Mouse (Mus musculus) embryonic facial prominence, embryonic 12.5 days (tissue): ENCODE measurements around the gene Msh4. TPM values are rescaled to one million over a fixed set of nuclear protein-coding genes. Genes with fewer than 3 reads are reported as not detected.
"Not testable (repeated sequence)": the region's sequence is repeated elsewhere in the genome, so short reads cannot be mapped to it uniquely, and the experiment has no call there.

Source experiments
- ATAC-seq: fragments of 200-750 bp; cut with Nextera tagmentation; 2 replicates; pipeline ENCODE4 v1.8.0; 2017; ENCODE audit not compliant: insufficient number of reproducible peaks, insufficient read depth, low FRiP score, low TSS enrichment
- H3K27ac ChIP-seq: fragments of 300-500 bp; sonication (generic); 2 replicates; pipeline ENCODE4 v1.5.1; 2016; ENCODE audit warnings: mild to moderate bottlenecking
- H3K27me3 ChIP-seq: fragments of 300-500 bp; sonication (generic); 2 replicates; pipeline ENCODE4 v1.6.1; 2016; ENCODE audit warnings: mild to moderate bottlenecking, moderate library complexity
- H3K36me3 ChIP-seq: fragments of 300-500 bp; sonication (generic); 2 replicates; pipeline ENCODE4 v1.6.1; 2016; ENCODE audit warnings: mild to moderate bottlenecking
- H3K4me1 ChIP-seq: fragments of 300-500 bp; sonication (generic); 2 replicates; pipeline ENCODE4 v1.6.1; 2016
- H3K4me2 ChIP-seq: fragments of 300-500 bp; sonication (generic); replicated peaks from 2 replicates; pipeline ENCODE4 v1.6.1; 2016; ENCODE audit warnings: mild to moderate bottlenecking, moderate library complexity
- H3K4me3 ChIP-seq: fragments of 300-500 bp; sonication (generic); 2 replicates; pipeline ENCODE4 v1.5.1; 2016; ENCODE audit warnings: mild to moderate bottlenecking
- H3K9ac ChIP-seq: fragments of 300-500 bp; sonication (generic); 2 replicates; pipeline ENCODE4 v1.6.1; 2016; ENCODE audit warnings: mild to moderate bottlenecking, moderate library complexity
- H3K9me3 ChIP-seq: fragments of 300-500 bp; sonication (generic); 2 replicates; pipeline ENCODE4 v1.6.1; 2016; ENCODE audit warnings: mild to moderate bottlenecking, moderate library complexity
- WGBS: fragments of 180-500 bp; shearing (Covaris S2); methylation state at CpG from one replicate; pipeline ENCODE4 v1.1.7; 2016; 5-methylcytosine and 5-hydroxymethylcytosine counted together
- polyA plus RNA-seq: library from polyadenylated mRNA; unstranded; fragments of >200 nt; fragmentation: Nextera tagmentation; extraction: Ambion mirVana; gene quantifications from 2 replicates; pipeline ENCODE4 v1.2.1, GENCODE M21; 2016

Msh4 gene
- polyA plus RNA-seq, 1 experiment from 2014 or later, result 0.19 TPM

GRCm38 (mm10) chr3:153844757-153845156 lies 61.2 kb downstream of the Msh4 start:
- Histone ChIP-seq H3K9ac (no peak overlapping the region), H3K4me1 (peaks cover 4% of the 10 kb centered on the region; the same call in 1 of the 2 replicates), H3K27me3 (no peaks in the 10 kb centered on the region; the same call in 1 of the 2 replicates), H3K36me3 (no peaks in the 10 kb centered on the region), H3K4me2 (no peak overlapping the region), H3K27ac (no peak overlapping the region), H3K4me3 (no peak overlapping the region), H3K9me3 (no peaks in the 10 kb centered on the region)
- no peak for ATAC-seq
- WGBS, result 91% methylated on average over 9 of the region's 9 CpGs

DNA sequence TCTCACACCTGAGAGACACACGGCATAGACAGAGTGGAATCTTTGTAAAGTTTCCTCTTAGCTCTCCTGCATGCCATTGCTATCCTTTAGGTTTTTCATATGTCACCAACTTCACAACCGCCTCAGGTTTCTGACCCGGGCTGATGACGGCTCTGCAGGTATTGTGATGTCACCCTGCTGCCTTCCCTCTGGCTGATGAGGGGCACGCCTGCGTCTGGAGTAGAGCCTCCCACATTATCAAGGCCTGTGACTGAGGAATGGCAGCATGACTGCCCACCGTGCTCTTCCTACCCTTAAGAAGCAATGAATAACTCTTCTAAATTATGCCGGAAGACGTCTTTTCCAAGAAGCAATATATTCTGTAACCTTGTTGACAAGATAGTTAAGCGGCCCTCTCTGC lies 61.9 kb downstream of the Msh4 start, which contains the start of gene Asb17:
Asb17 (plus strand) TSS at position 180 of the 400 bp plus-strand sequence.
- Histone ChIP-seq H3K36me3 (no peaks in the 10 kb centered on the region), H3K4me3 (no peak within 1 kb of the TSS), H3K27ac (no peak within 1 kb of the TSS), H3K9me3 (no peaks in the 10 kb centered on the region), H3K27me3 (no peaks in the 10 kb centered on the region; the same call in 1 of the 2 replicates), H3K4me2 (no peak within 1 kb of the TSS), H3K4me1 (no peaks in the 10 kb centered on the region), H3K9ac (no peak within 1 kb of the TSS)
- no peak for ATAC-seq
- 88% methylated on average over 10 of the region's 10 CpGs for WGBS

DNA sequence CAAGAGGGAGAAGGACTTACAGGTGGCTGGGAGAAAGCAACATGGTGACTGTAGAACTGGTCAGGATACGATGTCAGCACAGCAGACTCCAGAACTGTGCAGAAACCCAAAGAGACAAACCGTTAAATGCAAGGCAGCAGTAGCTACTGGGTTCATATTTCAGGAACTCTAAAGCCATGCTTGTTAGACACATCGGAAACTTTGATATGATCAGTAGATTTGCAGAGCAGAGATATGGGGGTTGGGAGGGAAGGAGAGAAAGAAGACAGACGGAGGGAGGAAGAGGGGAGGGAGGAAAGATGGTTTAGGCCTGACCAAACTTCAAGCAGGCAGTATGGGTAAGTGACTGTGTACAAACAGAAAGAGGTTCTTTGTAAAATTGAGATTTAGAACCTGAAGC lies 68.3 kb downstream of the Msh4 start:
- no peak for ATAC-seq
- Histone ChIP-seq H3K4me3 (no peak overlapping the region), H3K4me1 (peaks cover 4% of the 10 kb centered on the region; the same call in 1 of the 2 replicates), H3K27ac (no peak overlapping the region), H3K4me2 (no peak overlapping the region), H3K27me3 (no peaks in the 10 kb centered on the region), H3K9me3 (no peaks in the 10 kb centered on the region), H3K9ac (no peak overlapping the region), H3K36me3 (no peaks in the 10 kb centered on the region)
- 28% methylated on average over 4 of the region's 4 CpGs for WGBS

- Histone ChIP-seq H3K4me1 (peaks cover 4% of the 10 kb centered on the region; the same call in 1 of the 2 replicates), H3K9me3 (no peaks in the 10 kb centered on the region), H3K4me2 (no peak overlapping the region), H3K4me3 (no peak overlapping the region), H3K9ac (no peak overlapping the region), H3K36me3 (no peaks in the 10 kb centered on the region), H3K27me3 (no peaks in the 10 kb centered on the region), H3K27ac (no peak overlapping the region)
- ATAC-seq, result no peak
- WGBS, result 76% methylated on average over 3 of the region's 3 CpGs
Measured at GRCm38 (mm10) chr3:153836316-153836715, 69.6 kb downstream of the Msh4 start.

- no peak for ATAC-seq
- WGBS, result 54% methylated on average over 7 of the region's 7 CpGs
- Histone ChIP-seq H3K27me3 (no peaks in the 10 kb centered on the region), H3K4me2 (no peak overlapping the region), H3K4me3 (no peak overlapping the region), H3K36me3 (no peaks in the 10 kb centered on the region), H3K27ac (no peak overlapping the region), H3K4me1 (peaks cover 4% of the 10 kb centered on the region; the same call in 1 of the 2 replicates), H3K9me3 (no peaks in the 10 kb centered on the region), H3K9ac (no peak overlapping the region)
Measured at GRCm38 (mm10) chr3:153835455-153836086, 70.4 kb downstream of the Msh4 start.

GRCm38 (mm10) chr3:153834071-153834470 lies 71.9 kb downstream of the Msh4 start:
- WGBS, result 91% methylated on average over 4 of the region's 4 CpGs
- H3K4me3 ChIP-seq, result no peak overlapping the region
- H3K9me3 ChIP-seq, result no peaks in the 10 kb centered on the region
- H3K27me3 ChIP-seq, result no peaks in the 10 kb centered on the region
- H3K27ac ChIP-seq, result no peak overlapping the region
- no peak for ATAC-seq
- no peak overlapping the region for H3K9ac ChIP-seq
- H3K36me3 ChIP-seq, result no peaks in the 10 kb centered on the region
- no peak overlapping the region for H3K4me2 ChIP-seq
- peaks cover 4% of the 10 kb centered on the region; the same call in 1 of the 2 replicates for H3K4me1 ChIP-seq

DNA sequence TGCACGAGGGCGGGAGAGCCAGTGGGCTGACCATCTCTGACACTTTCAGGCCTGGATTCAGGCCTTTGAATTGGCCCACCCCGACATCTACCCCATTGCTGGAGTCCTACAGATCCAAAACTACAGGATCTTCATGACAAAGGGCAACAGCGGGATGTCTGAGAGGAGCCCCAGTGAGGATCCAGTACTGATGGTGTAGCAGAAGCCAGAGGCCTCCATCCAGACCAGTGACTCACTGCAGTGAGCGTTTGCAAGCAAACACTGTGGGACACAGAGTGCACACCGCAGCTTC lies 73.3 kb downstream of the Msh4 start:
- no peaks in the 10 kb centered on the region for H3K36me3 ChIP-seq
- H3K9ac ChIP-seq, result no peak overlapping the region
- no peak overlapping the region for H3K27ac ChIP-seq
- WGBS, result 40% methylated on average over 6 of the region's 6 CpGs
- no peak overlapping the region for H3K4me2 ChIP-seq
- H3K4me1 ChIP-seq, result peaks cover 2% of the 10 kb centered on the region; the same call in 1 of the 2 replicates
- no peak overlapping the region for H3K4me3 ChIP-seq
- H3K9me3 ChIP-seq, result no peaks in the 10 kb centered on the region
- no peak for ATAC-seq
- no peaks in the 10 kb centered on the region for H3K27me3 ChIP-seq

DNA sequence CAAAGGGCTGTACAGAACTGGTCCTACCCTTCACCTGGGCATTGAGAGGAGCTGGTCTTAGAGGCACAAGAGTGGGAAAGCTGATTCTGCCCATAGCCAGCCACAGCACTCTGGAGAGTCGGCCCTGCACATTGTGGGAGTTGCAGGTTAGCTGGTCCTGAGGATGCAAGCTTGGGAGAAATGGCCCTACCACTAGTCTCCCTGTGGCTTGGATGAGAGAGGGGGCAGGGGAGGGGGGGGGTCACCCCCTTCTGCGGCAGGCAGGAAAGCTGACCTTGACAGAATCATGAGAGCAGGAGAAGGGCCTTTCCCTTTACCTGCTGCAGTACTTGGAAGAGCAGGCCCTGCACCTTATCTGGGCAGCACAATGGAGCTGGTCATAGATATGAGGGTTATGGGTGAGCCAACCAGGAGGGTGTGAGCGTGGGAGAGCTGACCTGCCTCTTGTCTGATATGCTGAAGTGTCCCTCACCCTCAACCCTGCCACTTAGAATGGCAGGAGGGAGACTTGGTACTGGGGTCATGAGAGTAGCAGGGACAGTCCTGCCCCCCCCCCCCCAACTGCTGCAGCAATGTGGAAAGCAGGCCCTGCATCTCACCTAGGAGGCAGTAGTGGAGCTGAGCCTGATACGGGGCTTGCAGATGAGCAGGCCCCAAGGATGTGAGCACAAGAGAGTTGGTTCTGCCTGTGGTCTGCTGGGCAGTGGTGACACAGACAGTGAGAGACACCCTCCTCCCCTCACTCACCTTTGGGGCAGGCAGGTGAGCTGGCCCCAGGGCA lies 73.9 kb downstream of the Msh4 start:
- WGBS, result 75% methylated on average over 4 of the region's 4 CpGs
- no peaks in the 10 kb centered on the region for H3K9me3 ChIP-seq
- ATAC-seq, result peak; percentile 37; the same call in 1 of the 2 replicates
- no peaks in the 10 kb centered on the region for H3K27me3 ChIP-seq
- no peak overlapping the region for H3K4me3 ChIP-seq
- no peak overlapping the region for H3K27ac ChIP-seq
- H3K9ac ChIP-seq, result no peak overlapping the region
- no peaks in the 10 kb centered on the region for H3K4me1 ChIP-seq
- H3K36me3 ChIP-seq, result no peaks in the 10 kb centered on the region
- no peak overlapping the region for H3K4me2 ChIP-seq

DNA sequence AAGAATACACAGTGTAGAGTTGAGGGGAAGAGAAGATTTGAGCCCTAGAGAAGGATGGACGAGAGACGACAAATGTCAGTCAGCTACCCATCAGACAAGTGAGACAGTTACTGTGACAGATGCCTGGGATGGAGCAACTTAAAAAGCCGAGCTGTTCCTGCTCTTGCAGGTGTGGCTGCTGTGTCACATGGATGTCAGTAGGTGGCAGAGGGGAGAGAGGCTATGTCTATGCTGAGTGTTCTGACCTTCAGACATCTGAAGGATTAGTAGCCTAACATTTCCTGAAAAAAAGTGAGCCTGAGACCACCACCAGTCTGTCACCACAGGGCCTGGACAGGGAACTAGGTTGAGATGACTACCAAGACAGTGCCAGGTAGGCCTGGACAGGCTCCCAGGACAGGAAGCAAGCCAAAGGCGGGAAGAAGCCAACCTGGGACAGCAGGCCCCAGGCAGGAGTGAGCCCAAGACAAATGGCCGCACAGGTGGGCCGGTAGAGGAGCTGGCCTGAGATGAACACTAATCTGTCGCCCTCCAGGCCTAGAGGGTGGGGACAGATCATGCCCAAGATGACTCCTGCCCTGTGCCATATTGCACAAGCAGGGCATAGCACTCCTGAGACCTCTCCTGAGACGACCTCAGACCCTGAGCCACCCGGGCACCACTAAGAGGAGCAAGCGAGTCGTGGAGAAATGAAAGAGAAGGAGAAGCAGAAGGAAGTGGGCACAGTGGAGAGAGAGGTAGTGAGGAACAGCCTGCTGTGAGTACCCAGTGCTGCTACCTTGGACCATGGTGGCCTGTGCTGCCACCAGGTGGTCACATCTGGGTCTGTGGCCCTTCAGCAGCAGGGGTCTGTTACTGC lies 74.7 kb downstream of the Msh4 start:
- Histone ChIP-seq H3K9me3 (no peaks in the 10 kb centered on the region), H3K36me3 (no peaks in the 10 kb centered on the region), H3K4me2 (no peak overlapping the region), H3K4me1 (no peaks in the 10 kb centered on the region), H3K4me3 (no peak overlapping the region), H3K27ac (no peak overlapping the region), H3K9ac (no peak overlapping the region), H3K27me3 (no peaks in the 10 kb centered on the region)
- ATAC-seq, result 0 out of 2 replicates have a peak, but pooled peaks have one; percentile 33
- WGBS, result 71% methylated on average over 11 of the region's 11 CpGs

- not testable (repeated sequence) for H3K4me3 ChIP-seq, H3K36me3 ChIP-seq, H3K27ac ChIP-seq, H3K9me3 ChIP-seq, H3K27me3 ChIP-seq, ATAC-seq, H3K4me2 ChIP-seq, H3K4me1 ChIP-seq, H3K9ac ChIP-seq
- 90% methylated on average over 3 of the region's 3 CpGs for WGBS
Measured at GRCm38 (mm10) chr3:153829788-153830187, 76.2 kb downstream of the Msh4 start.

DNA sequence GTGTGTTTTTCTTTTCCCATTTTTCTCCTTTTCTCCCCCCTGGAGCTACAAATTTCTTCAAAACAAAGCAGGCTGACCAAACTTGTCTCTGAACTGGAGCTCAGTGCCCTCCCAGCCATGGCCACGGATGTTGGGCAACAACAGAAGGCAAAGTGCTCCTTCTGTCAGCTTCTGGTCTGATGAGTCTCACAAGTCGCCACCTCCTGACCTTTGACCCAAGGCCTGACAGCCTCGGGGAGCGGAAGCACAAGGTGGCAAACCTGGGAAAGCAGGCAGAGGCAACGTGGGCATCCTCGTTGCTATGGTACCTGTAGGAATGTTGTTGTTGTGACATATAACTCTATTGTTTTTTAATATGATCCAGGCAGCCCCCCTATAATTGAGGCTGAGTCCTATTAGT lies 79.3 kb downstream of the Msh4 start:
- H3K9me3 ChIP-seq, result no peaks in the 10 kb centered on the region
- H3K4me3 ChIP-seq, result no peak overlapping the region
- H3K4me2 ChIP-seq, result no peak overlapping the region
- H3K36me3 ChIP-seq, result no peaks in the 10 kb centered on the region
- H3K9ac ChIP-seq, result no peak overlapping the region
- H3K27ac ChIP-seq, result no peak overlapping the region
- ATAC-seq, result no peak
- H3K4me1 ChIP-seq, result no peaks in the 10 kb centered on the region
- H3K27me3 ChIP-seq, result no peaks in the 10 kb centered on the region
- 22% methylated on average over 6 of the region's 6 CpGs for WGBS
